Mouse (Mus musculus): Measurements from ENCODE around the gene Scnn1b. TPM values are rescaled to one million over a fixed set of nuclear protein-coding genes. Genes with fewer than 3 reads are reported as not detected.

Gene Scnn1b
- polyA plus RNA-seq, 1 experiment from 2014 or later: 0.49 TPM

GRCm38 (mm10) chr7:121899940-121900339 is 35.1 kb downstream of the Scnn1b start:
- no peak for ATAC-seq
- no peak overlapping the region for H3K9ac ChIP-seq (ENCODE audit: low read depth, low read length)
- no peaks in the 10 kb centered on the region for H3K4me1 ChIP-seq (ENCODE audit: control insufficient read depth, insufficient read depth, low read length)
- WGBS: 13% methylated on average over 7 of the region's 7 CpGs
- no peaks in the 10 kb centered on the region for H3K27me3 ChIP-seq (ENCODE audit: control insufficient read depth, insufficient read depth, low read depth, low read length)
- no peaks in the 10 kb centered on the region for H3K36me3 ChIP-seq (ENCODE audit: control insufficient read depth, insufficient read depth, low read length)
- no peaks in the 10 kb centered on the region for H3K9me3 ChIP-seq (replicated peaks; ENCODE audit: control insufficient read depth, low read length, poor library complexity, severe bottlenecking)
- no peak overlapping the region for H3K4me3 ChIP-seq (ENCODE audit: low read depth, low read length)
- no peak overlapping the region for H3K27ac ChIP-seq (ENCODE audit: low read length)
- peak overlapping the region; percentile 35 for H3K4me2 ChIP-seq (ENCODE audit: low read length)

- Histone ChIP-seq H3K27me3 (ENCODE audit: control insufficient read depth, insufficient read depth, low read depth, low read length) (no peaks in the 10 kb centered on the region), H3K27ac (ENCODE audit: low read length) (no peak overlapping the region), H3K4me1 (ENCODE audit: control insufficient read depth, insufficient read depth, low read length) (no peaks in the 10 kb centered on the region), H3K36me3 (ENCODE audit: control insufficient read depth, insufficient read depth, low read length) (no peaks in the 10 kb centered on the region), H3K9ac (ENCODE audit: low read depth, low read length) (no peak overlapping the region), H3K4me3 (ENCODE audit: low read depth, low read length) (no peak overlapping the region), H3K4me2 (ENCODE audit: low read length) (no peak overlapping the region), H3K9me3 (replicated peaks; ENCODE audit: control insufficient read depth, low read length, poor library complexity, severe bottlenecking) (no peaks in the 10 kb centered on the region)
- ATAC-seq: no peak
- 69% methylated on average over 8 of the region's 8 CpGs for WGBS
Measured at GRCm38 (mm10) chr7:121902757-121903411, 38.0 kb downstream of the Scnn1b start.

- no peaks in the 10 kb centered on the region for H3K36me3 ChIP-seq (ENCODE audit: control insufficient read depth, insufficient read depth, low read length)
- H3K27me3 ChIP-seq (ENCODE audit: control insufficient read depth, insufficient read depth, low read depth, low read length): no peaks in the 10 kb centered on the region
- H3K27ac ChIP-seq (ENCODE audit: low read length): no peak overlapping the region
- H3K4me2 ChIP-seq (ENCODE audit: low read length): no peak overlapping the region
- no peaks in the 10 kb centered on the region for H3K9me3 ChIP-seq (replicated peaks; ENCODE audit: control insufficient read depth, low read length, poor library complexity, severe bottlenecking)
- 79% methylated on average over 4 of the region's 4 CpGs for WGBS
- H3K4me1 ChIP-seq (ENCODE audit: control insufficient read depth, insufficient read depth, low read length): no peaks in the 10 kb centered on the region
- ATAC-seq: no peak
- H3K9ac ChIP-seq (ENCODE audit: low read depth, low read length): no peak overlapping the region
- H3K4me3 ChIP-seq (ENCODE audit: low read depth, low read length): no peak overlapping the region
Measured at GRCm38 (mm10) chr7:121906879-121907278, 42.0 kb downstream of the Scnn1b start.

- no peak overlapping the region for H3K9ac ChIP-seq (ENCODE audit: low read depth, low read length)
- no peak overlapping the region for H3K4me2 ChIP-seq (ENCODE audit: low read length)
- no peaks in the 10 kb centered on the region for H3K4me1 ChIP-seq (ENCODE audit: control insufficient read depth, insufficient read depth, low read length)
- WGBS: 74% methylated on average over 8 of the region's 8 CpGs
- no peaks in the 10 kb centered on the region for H3K36me3 ChIP-seq (ENCODE audit: control insufficient read depth, insufficient read depth, low read length)
- no peak overlapping the region for H3K27ac ChIP-seq (ENCODE audit: low read length)
- no peaks in the 10 kb centered on the region for H3K9me3 ChIP-seq (replicated peaks; ENCODE audit: control insufficient read depth, low read length, poor library complexity, severe bottlenecking)
- ATAC-seq: no peak
- no peak overlapping the region for H3K4me3 ChIP-seq (ENCODE audit: low read depth, low read length)
- H3K27me3 ChIP-seq (ENCODE audit: control insufficient read depth, insufficient read depth, low read depth, low read length): no peaks in the 10 kb centered on the region
Measured at GRCm38 (mm10) chr7:121912250-121912649, 47.4 kb downstream of the Scnn1b start.

GRCm38 (mm10) chr7:121913944-121914343 is 49.1 kb downstream of the Scnn1b start:
- 86% methylated on average over 6 of the region's 6 CpGs for WGBS
- no peak overlapping the region for H3K4me3 ChIP-seq (ENCODE audit: low read depth, low read length)
- no peak overlapping the region for H3K9ac ChIP-seq (ENCODE audit: low read depth, low read length)
- ATAC-seq: no peak
- no peaks in the 10 kb centered on the region for H3K4me1 ChIP-seq (ENCODE audit: control insufficient read depth, insufficient read depth, low read length)
- no peaks in the 10 kb centered on the region for H3K36me3 ChIP-seq (ENCODE audit: control insufficient read depth, insufficient read depth, low read length)
- H3K27ac ChIP-seq (ENCODE audit: low read length): no peak overlapping the region
- H3K9me3 ChIP-seq (replicated peaks; ENCODE audit: control insufficient read depth, low read length, poor library complexity, severe bottlenecking): no peaks in the 10 kb centered on the region
- H3K4me2 ChIP-seq (ENCODE audit: low read length): no peak overlapping the region
- no peaks in the 10 kb centered on the region for H3K27me3 ChIP-seq (ENCODE audit: control insufficient read depth, insufficient read depth, low read depth, low read length)

GRCm38 (mm10) chr7:121924361-121924760 is 59.5 kb downstream of the Scnn1b start:
- H3K9ac ChIP-seq (ENCODE audit: low read depth, low read length): no peak overlapping the region
- no peak overlapping the region for H3K4me3 ChIP-seq (ENCODE audit: low read depth, low read length)
- WGBS: 98% methylated on average over 7 of the region's 7 CpGs
- no peaks in the 10 kb centered on the region for H3K9me3 ChIP-seq (replicated peaks; ENCODE audit: control insufficient read depth, low read length, poor library complexity, severe bottlenecking)
- no peaks in the 10 kb centered on the region for H3K4me1 ChIP-seq (ENCODE audit: control insufficient read depth, insufficient read depth, low read length)
- no peaks in the 10 kb centered on the region for H3K27me3 ChIP-seq (ENCODE audit: control insufficient read depth, insufficient read depth, low read depth, low read length)
- ATAC-seq: no peak
- H3K27ac ChIP-seq (ENCODE audit: low read length): no peak overlapping the region
- H3K4me2 ChIP-seq (ENCODE audit: low read length): no peak overlapping the region
- H3K36me3 ChIP-seq (ENCODE audit: control insufficient read depth, insufficient read depth, low read length): peaks cover 7% of the 10 kb centered on the region; the same call in 1 of the 2 replicates

GRCm38 (mm10) chr7:121927882-121928281 is 63.0 kb downstream of the Scnn1b start:
- H3K9ac ChIP-seq (ENCODE audit: low read depth, low read length): no peak overlapping the region
- no peaks in the 10 kb centered on the region for H3K27me3 ChIP-seq (ENCODE audit: control insufficient read depth, insufficient read depth, low read depth, low read length)
- peaks cover 8% of the 10 kb centered on the region for H3K36me3 ChIP-seq (ENCODE audit: control insufficient read depth, insufficient read depth, low read length)
- no peak overlapping the region for H3K27ac ChIP-seq (ENCODE audit: low read length)
- WGBS: 100% methylated on average over 2 of the region's 2 CpGs
- no peak overlapping the region for H3K4me3 ChIP-seq (ENCODE audit: low read depth, low read length)
- no peaks in the 10 kb centered on the region for H3K4me1 ChIP-seq (ENCODE audit: control insufficient read depth, insufficient read depth, low read length)
- H3K9me3 ChIP-seq (replicated peaks; ENCODE audit: control insufficient read depth, low read length, poor library complexity, severe bottlenecking): no peaks in the 10 kb centered on the region
- no peak overlapping the region for H3K4me2 ChIP-seq (ENCODE audit: low read length)
- no peak for ATAC-seq

- H3K9ac ChIP-seq (ENCODE audit: low read depth, low read length): no peak overlapping the region
- no peak overlapping the region for H3K4me3 ChIP-seq (ENCODE audit: low read depth, low read length)
- 39% methylated on average over 7 of the region's 7 CpGs for WGBS
- H3K27me3 ChIP-seq (ENCODE audit: control insufficient read depth, insufficient read depth, low read depth, low read length): no peaks in the 10 kb centered on the region
- ATAC-seq: no peak
- H3K4me1 ChIP-seq (ENCODE audit: control insufficient read depth, insufficient read depth, low read length): no peaks in the 10 kb centered on the region
- no peak overlapping the region for H3K4me2 ChIP-seq (ENCODE audit: low read length)
- no peaks in the 10 kb centered on the region for H3K9me3 ChIP-seq (replicated peaks; ENCODE audit: control insufficient read depth, low read length, poor library complexity, severe bottlenecking)
- H3K27ac ChIP-seq (ENCODE audit: low read length): no peak overlapping the region
- H3K36me3 ChIP-seq (ENCODE audit: control insufficient read depth, insufficient read depth, low read length): peaks cover 12% of the 10 kb centered on the region
Measured at GRCm38 (mm10) chr7:121931246-121931645, 66.4 kb downstream of the Scnn1b start.

- Histone ChIP-seq H3K9ac (ENCODE audit: low read depth, low read length) (no peak overlapping the region), H3K4me1 (ENCODE audit: control insufficient read depth, insufficient read depth, low read length) (no peaks in the 10 kb centered on the region), H3K27me3 (ENCODE audit: control insufficient read depth, insufficient read depth, low read depth, low read length) (no peaks in the 10 kb centered on the region), H3K27ac (ENCODE audit: low read length) (no peak overlapping the region), H3K4me2 (ENCODE audit: low read length) (no peak overlapping the region), H3K9me3 (replicated peaks; ENCODE audit: control insufficient read depth, low read length, poor library complexity, severe bottlenecking) (no peaks in the 10 kb centered on the region), H3K4me3 (ENCODE audit: low read depth, low read length) (no peak overlapping the region), H3K36me3 (ENCODE audit: control insufficient read depth, insufficient read depth, low read length) (peaks cover 6% of the 10 kb centered on the region)
- ATAC-seq: no peak
- 81% methylated on average over 6 of the region's 6 CpGs for WGBS
Measured at GRCm38 (mm10) chr7:121933675-121934074, 68.8 kb downstream of the Scnn1b start.

All from midbrain, embryonic 16.5 days (tissue).